Mouse (Mus musculus): ENCODE measurements at regions not wholly inside any gene's neighbourhood (a gene's known extent, or its start where the extent isn't known, plus 50 kb on each side); places are given as distances from the start of the nearest gene placed in this dataset.

GRCm38 (mm10) chr19:52721776-52722175 is 318.2 kb downstream of the Xpnpep1 start:
- TF ChIP-seq POLR2A (IDR thresholded peaks at IDR 0.05; ENCODE audit: borderline replicate concordance, control insufficient read depth, low read depth, low read length) (no peak), CTCF (IDR thresholded peaks at IDR 0.05; ENCODE audit: control insufficient read depth, insufficient read depth, low read length) (no peak)

All from bone marrow, adult 2 months (tissue).